ENCODE assay signal across 8 mouse cellular contexts in the genomic region with DNA sequence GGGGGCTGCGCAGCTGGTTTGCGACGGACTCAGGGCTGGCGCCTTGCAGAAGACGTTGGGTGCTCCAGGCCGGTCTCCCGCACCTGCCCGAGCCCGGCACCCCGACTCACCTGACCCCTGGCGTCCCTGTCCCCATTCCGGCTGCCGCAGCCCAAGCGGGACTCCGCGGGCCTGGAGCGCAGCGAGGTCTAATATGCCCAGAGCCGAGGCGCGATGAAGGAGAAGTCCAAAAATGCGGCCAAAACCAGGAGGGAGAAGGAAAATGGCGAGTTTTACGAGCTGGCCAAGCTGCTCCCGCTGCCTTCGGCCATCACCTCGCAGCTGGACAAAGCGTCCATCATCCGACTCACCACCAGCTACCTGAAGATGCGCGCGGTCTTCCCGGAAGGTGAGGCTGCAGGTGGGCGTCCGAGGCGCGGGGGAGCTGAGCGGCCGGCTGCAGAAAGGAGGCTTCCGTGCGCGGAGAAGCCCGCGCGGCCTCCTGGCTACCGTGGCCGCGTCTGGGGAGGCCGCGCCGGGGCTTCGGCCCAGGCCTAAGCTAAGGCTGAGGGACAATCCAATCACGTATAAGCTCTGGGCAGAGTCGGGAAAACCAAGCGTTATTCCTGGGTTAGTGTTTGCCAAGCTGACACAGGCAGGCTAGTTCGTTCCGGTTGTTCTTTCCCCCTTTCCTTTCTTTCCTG. TPM values are rescaled to one million over a fixed set of nuclear protein-coding genes. Genes with fewer than 3 reads are reported as not detected.
A peak's percentile ranks its signal among the peaks of the same experiment; 100 is the strongest.
DNase-seq lines count a peak whose midpoint lies in the region; ATAC-seq and TF ChIP-seq lines count a peak whose summit lies in the region.

No protein-coding gene starts in this region.

- no peak for TF ChIP-seq EP300 in heart, adult 2 months (IDR thresholded peaks at IDR 0.05; ENCODE audit: insufficient read depth, low read depth, low read length)
- no peak for TF ChIP-seq EP300 in liver, postnatal 0 days (IDR thresholded peaks at IDR 0.05; ENCODE audit: low read depth)

- 0 out of 2 replicates have a peak, but pooled peaks have one; percentile 3 for ATAC-seq in forebrain, embryonic 13.5 days
- ATAC-seq in liver, postnatal 0 days: no peak
- ATAC-seq in activated CD4-positive, CD25-positive, alpha-beta regulatory T cell, adult 4 months: no peak
- ATAC-seq in CD4-positive, CD25-positive, alpha-beta regulatory T cell, adult 4 months: no peak

- no peaks in the 10 kb centered on the region for H3K36me3 ChIP-seq in heart, adult 2 months (ENCODE audit: control insufficient read depth, insufficient read depth, low read length)
- H3K36me3 ChIP-seq in forebrain, embryonic 13.5 days (ENCODE audit: poor library complexity, severe bottlenecking): no peaks in the 10 kb centered on the region
- no peaks in the 10 kb centered on the region for H3K36me3 ChIP-seq in liver, postnatal 0 days (replicated peaks; ENCODE audit: insufficient read depth, low read length)

- no peak for DNase-seq in heart, adult 2 months
- no peak for DNase-seq in heart, postnatal 10 days
- peak; percentile 18 to 49 for DNase-seq in B cell, adult 2 months
- DNase-seq in liver, postnatal 0 days: no peak
- no peak for DNase-seq in thymus, postnatal 0 days (ENCODE audit: low spot score)

- 3% methylated on average over 57 of the region's 57 CpGs for WGBS in heart, adult 2 months
- WGBS in forebrain, embryonic 13.5 days: under 1% methylated on average over 57 of the region's 57 CpGs
- under 1% methylated on average over 54 of the region's 57 CpGs for WGBS in liver, postnatal 0 days (ENCODE audit: insufficient replicate concordance)

- TF ChIP-seq POLR2A in heart, adult 2 months (IDR thresholded peaks at IDR 0.05; ENCODE audit: insufficient read depth, low read depth, low read length): no peak

- peak overlapping the region; percentile 57 for H3K4me2 ChIP-seq in forebrain, embryonic 13.5 days
- peak overlapping the region; percentile 62; the same call in 1 of the 2 replicates for H3K4me2 ChIP-seq in liver, postnatal 0 days (ENCODE audit: low read depth, low read length)

- intact Hi-C loops in heart, adult 2 months (cut with DNase I): no loop called here
- intact Hi-C loops in heart, postnatal 10 days (cut with DNase I): loop anchor here (2.0 kb wide), 1 partner anchor 43 kb away; no protein-coding TSS in a partner anchor

- H3K27ac ChIP-seq in heart, adult 2 months: no peak overlapping the region
- H3K27ac ChIP-seq in forebrain, embryonic 13.5 days: no peak overlapping the region
- H3K27ac ChIP-seq in liver, postnatal 0 days (ENCODE audit: low read depth): no peak overlapping the region

- no peak for TF ChIP-seq CTCF in heart, adult 2 months (IDR thresholded peaks at IDR 0.05)
- no peak for TF ChIP-seq CTCF in liver, postnatal 0 days (IDR thresholded peaks at IDR 0.05; ENCODE audit: low read depth)

- H3K9me3 ChIP-seq in forebrain, embryonic 13.5 days (replicated peaks): no peaks in the 10 kb centered on the region
- no peaks in the 10 kb centered on the region for H3K9me3 ChIP-seq in liver, postnatal 0 days (ENCODE audit: low read length)

- peak overlapping the region; percentile 38 for H3K4me3 ChIP-seq in heart, adult 2 months
- peak overlapping the region; percentile 34 for H3K4me3 ChIP-seq in forebrain, embryonic 13.5 days
- H3K4me3 ChIP-seq in liver, postnatal 0 days (ENCODE audit: low read depth, low read length): peak overlapping the region; percentile 41; the same call in 1 of the 2 replicates

- H3K27me3 ChIP-seq in heart, adult 2 months (ENCODE audit: control insufficient read depth, insufficient read depth, low read length): peaks cover 41% of the 10 kb centered on the region
- peaks cover 99% of the 10 kb centered on the region for H3K27me3 ChIP-seq in forebrain, embryonic 13.5 days
- H3K27me3 ChIP-seq in liver, postnatal 0 days (ENCODE audit: insufficient read depth, low read length): peaks cover 99% of the 10 kb centered on the region

- no peaks in the 10 kb centered on the region for H3K4me1 ChIP-seq in heart, adult 2 months (ENCODE audit: control insufficient read depth, insufficient read depth, low read length)
- peaks cover 23% of the 10 kb centered on the region for H3K4me1 ChIP-seq in forebrain, embryonic 13.5 days
- peaks cover 9% of the 10 kb centered on the region for H3K4me1 ChIP-seq in liver, postnatal 0 days (ENCODE audit: insufficient read depth)

- H3K9ac ChIP-seq in heart, adult 2 months (ENCODE audit: low read depth, low read length): no peak overlapping the region
- no peak overlapping the region; the same call in 1 of the 2 replicates for H3K9ac ChIP-seq in forebrain, embryonic 13.5 days
- no peak overlapping the region for H3K9ac ChIP-seq in liver, postnatal 0 days (replicated peaks)

- H3K79me2 ChIP-seq in heart, adult 2 months (replicated peaks; ENCODE audit: control insufficient read depth, insufficient read depth, low read length): no peaks in the 10 kb centered on the region

RNA-seq across cellular contexts. Expression of gene Sim2, which starts 1.0 kb away (rescaled TPM):
- total RNA-seq in heart, adult 2 months (2021): not detected
- polyA plus RNA-seq in heart, adult 2 months (2012; rRNA removed): 0.12 TPM in 1 of 2 replicates, not detected in the other
- total RNA-seq in heart, postnatal 10 days (2021): not detected
- polyA plus RNA-seq in forebrain, embryonic 13.5 days (2015; fragmentation: Nextera tagmentation; extraction: Ambion mirVana): 0.12 and 0.35 TPM in 2 replicates
- polyA plus RNA-seq in liver, postnatal 0 days (2015; fragmentation: Nextera tagmentation; extraction: Ambion mirVana): not detected in 2 replicates
- not detected for polyA plus RNA-seq in activated CD4-positive, CD25-positive, alpha-beta regulatory T cell, adult 4 months (2017; shearing (Covaris generic))
- polyA plus RNA-seq in CD4-positive, CD25-positive, alpha-beta regulatory T cell, adult 4 months (2017; shearing (Covaris generic)): not detected
- 0.08 TPM in 1 of 2 replicates, not detected in the other for polyA plus RNA-seq in thymus, postnatal 0 days (2015; fragmentation: Nextera tagmentation; extraction: Ambion mirVana)

Comparison
In these comparisons a context has a peak if more than half of its experiments do, and no peak if none do; other contexts are left out.
1. DNase-seq: peak in B cell, adult 2 months (2 of 2); none in heart, adult 2 months (0 of 2), heart, postnatal 10 days (0 of 2), liver, postnatal 0 days (single experiment) and thymus, postnatal 0 days (single experiment).
2. Peak in every context shown above with its lines, with median percentiles within 50 percentile points of each other: H3K4me3 ChIP-seq.